Mouse (Mus musculus) erythroblast, embryonic 14.5 days (primary cell): ENCODE data around the gene Mettl13.

ENCODE experiments used
- GATA1 ChIP-seq: IDR thresholded peaks from 2 replicates; pipeline ENCODE4 v1.6.1; 2012; ENCODE audit warnings: low read length, inconsistent platforms, mixed read lengths
- TAL1 ChIP-seq: IDR thresholded peaks from 3 replicates; pipeline ENCODE4 v1.6.1; 2012; ENCODE audit warnings: low read length, inconsistent platforms, mixed read lengths

DNA sequence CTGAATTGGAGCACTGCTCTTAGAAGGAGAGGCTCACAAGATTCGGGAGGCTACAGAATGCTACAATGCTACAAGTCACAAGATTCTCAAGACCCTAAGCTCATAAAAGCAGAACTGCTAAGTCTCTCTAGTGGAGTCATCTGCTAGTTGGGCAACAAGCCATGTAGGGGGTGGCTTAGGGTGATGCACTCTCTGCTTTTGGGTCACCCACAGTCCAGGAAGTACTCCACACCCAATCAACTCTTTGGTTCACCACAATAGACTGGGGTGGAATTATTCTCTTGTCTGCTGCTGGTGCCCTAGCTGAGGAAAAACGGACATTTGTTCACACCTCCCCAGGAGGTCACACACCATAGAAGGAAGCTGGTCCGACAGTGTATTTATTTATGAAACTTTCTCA is 16.6 kb upstream of the Mettl13 start:
- no peak for TF ChIP-seq GATA1
- TF ChIP-seq TAL1, result no peak
